Mouse (Mus musculus) left cerebral cortex, adult 2 months (tissue): ENCODE results near the gene Zmiz2. TPM values are rescaled to one million over a fixed set of nuclear protein-coding genes. Genes with fewer than 3 reads are reported as not detected.
"Not testable (repeated sequence)": the region's sequence is repeated elsewhere in the genome, so short reads cannot be mapped to it uniquely, and the experiment has no call there.

Source experiments
- DNase-seq, 2 experiments: peaks; one replicate each; pipeline ENCODE4 v3.0.0; 2021 to 2022; ENCODE audit warnings: low spot score in 2 of 2, mixed read lengths in 1 of 2; ENCODE audit errors: extremely low spot score in 1 of 2
- H3K27ac ChIP-seq: fragments of 200-600 bp; 2 replicates; pipeline ENCODE4 v1.8.1; 2022
- H3K4me3 ChIP-seq: fragments of 200-600 bp; 2 replicates; pipeline ENCODE4 v1.8.1; 2022
- CTCF ChIP-seq: fragments of 200-600 bp; IDR thresholded peaks from 2 replicates; pipeline ENCODE4 v1.8.1; 2022; ENCODE audit warnings: antibody characterized with exemption, mild to moderate bottlenecking, moderate library complexity
- intact Hi-C: fragments of 180-260 bp; cut with DNase I; formaldehyde crosslinking; loops from one replicate; pipeline ENCODE4 v1.15.1; 2025
- microRNA-seq, 2 experiments: library from miRNA; unstranded; fragments of <30 nt; microRNA quantifications; one replicate each; pipeline ENCODE4 v1.2.0; 2021
- total RNA-seq, 2 experiments: library from RNA; stranded (reverse); gene quantifications; 2 replicates each; pipeline ENCODE4 v1.2.3; 2021

Zmiz2 gene
- total RNA-seq, 2 experiments from 2014 or later: 226 to 228 TPM

DNA sequence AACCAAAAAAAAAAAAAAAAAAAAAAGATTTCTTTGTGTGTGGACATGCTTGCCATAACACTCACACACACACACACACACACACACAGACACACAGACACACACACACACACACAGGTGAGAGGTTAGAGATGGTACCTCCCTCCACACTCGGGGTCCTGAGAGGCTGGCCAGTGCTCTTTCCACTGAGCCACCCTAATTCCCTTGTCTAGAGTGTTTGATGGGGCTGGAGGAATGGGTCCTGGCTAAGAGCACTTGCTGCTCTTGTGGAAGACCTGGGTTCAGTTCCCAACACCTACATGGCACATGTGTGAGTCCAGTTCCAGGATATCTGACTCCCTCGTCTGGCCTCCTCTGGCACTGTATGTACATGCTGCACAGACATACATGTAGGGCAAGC, 48.8 kb downstream of the Zmiz2 start:
- no peak overlapping the region for H3K4me3 ChIP-seq
- TF ChIP-seq CTCF: no peak
- intact Hi-C loops: no loop called here
- H3K27ac ChIP-seq: no peak overlapping the region
- no peak for DNase-seq

DNA sequence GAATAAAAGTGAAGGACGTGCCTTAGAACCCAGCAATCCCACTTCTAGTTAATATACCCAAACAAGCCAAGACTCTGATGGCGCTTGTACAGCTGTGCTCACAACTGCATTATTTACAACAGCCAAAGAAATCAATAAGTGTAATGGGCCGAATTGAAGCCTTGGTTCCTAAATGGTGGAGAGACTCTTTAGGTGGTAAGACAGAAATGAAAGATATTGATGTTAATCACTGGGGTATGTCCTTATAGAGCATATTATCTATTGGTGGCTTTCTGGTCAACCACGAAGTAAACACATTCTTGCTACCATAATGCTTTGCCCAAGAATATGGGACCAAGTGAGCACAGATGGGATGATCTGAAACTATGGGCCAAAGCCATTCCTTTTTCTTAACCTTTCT, 51.3 kb downstream of the Zmiz2 start:
- TF ChIP-seq CTCF: no peak
- DNase-seq: no peak
- no peak overlapping the region for H3K4me3 ChIP-seq
- no peak overlapping the region for H3K27ac ChIP-seq
- intact Hi-C loops: no loop called here

DNA sequence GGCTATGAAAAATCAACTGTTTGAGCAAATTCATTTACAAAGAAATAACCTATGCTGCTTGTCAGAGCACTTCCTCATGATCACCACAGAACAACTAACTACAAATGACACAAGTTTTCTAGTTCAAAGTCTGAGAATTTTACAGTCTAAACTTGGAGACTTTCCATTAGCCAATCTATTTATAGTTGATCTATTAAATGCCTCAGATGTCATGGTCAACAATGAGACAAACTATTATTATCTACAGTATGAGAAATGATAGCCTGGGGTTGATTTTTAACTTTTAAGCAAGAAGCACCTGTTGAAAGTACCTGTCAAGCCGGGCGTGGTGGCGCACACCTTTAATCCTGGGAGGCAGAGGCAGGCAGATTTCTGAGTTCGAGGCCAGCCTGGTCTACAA, 53.7 kb downstream of the Zmiz2 start:
- no peak for TF ChIP-seq CTCF
- H3K27ac ChIP-seq: no peak overlapping the region
- H3K4me3 ChIP-seq: no peak overlapping the region
- DNase-seq: no peak
- intact Hi-C loops: no loop called here

DNA sequence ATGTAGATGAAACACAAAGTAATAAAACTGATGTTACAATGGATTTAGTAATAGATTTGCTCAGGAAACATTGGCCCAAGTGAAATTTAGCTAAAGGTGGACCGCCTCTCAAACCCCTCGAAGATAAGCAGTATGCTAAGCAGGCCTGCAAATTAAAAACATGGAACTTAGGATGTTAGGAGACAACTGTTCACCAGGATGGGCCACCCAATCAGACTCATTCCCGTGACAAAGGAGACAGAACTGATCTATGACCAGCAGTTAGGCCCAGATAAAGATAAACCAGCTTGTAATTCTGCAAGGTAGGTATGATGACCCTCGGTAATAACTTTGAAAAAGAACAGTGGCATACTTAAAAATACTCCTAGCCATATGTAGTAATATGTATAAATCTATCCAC, 54.2 kb downstream of the Zmiz2 start:
- Histone ChIP-seq H3K4me3 (peak overlapping the region; percentile 76), H3K27ac (no peak overlapping the region)
- no peak for TF ChIP-seq CTCF
- intact Hi-C loops: no loop called here
- DNase-seq: no peak

GRCm38 (mm10) chr11:6443727-6444076, 54.8 kb downstream of the Zmiz2 start:
- no peak for TF ChIP-seq CTCF
- peak overlapping the region; percentile 76 for H3K4me3 ChIP-seq
- DNase-seq: no peak
- peak overlapping the region; percentile 88 for H3K27ac ChIP-seq
- intact Hi-C loops: loop anchor here (1.0 kb wide), 1 partner anchor 33 kb away; no protein-coding TSS in a partner anchor

GRCm38 (mm10) chr11:6444077-6444853, 55.4 kb downstream of the Zmiz2 start, which contains the start of gene H2afv:
Gene H2afv (minus strand): TSS chr11:6444443.
- Histone ChIP-seq H3K4me3 (peak within 1 kb of the TSS; percentile 76), H3K27ac (peak within 1 kb of the TSS; percentile 88)
- intact Hi-C loops: loop anchor here (1.0 kb wide), 1 partner anchor 32 kb away; no protein-coding TSS in a partner anchor
- TF ChIP-seq CTCF: peak; percentile 26
- DNase-seq: peak; percentile 99

DNA sequence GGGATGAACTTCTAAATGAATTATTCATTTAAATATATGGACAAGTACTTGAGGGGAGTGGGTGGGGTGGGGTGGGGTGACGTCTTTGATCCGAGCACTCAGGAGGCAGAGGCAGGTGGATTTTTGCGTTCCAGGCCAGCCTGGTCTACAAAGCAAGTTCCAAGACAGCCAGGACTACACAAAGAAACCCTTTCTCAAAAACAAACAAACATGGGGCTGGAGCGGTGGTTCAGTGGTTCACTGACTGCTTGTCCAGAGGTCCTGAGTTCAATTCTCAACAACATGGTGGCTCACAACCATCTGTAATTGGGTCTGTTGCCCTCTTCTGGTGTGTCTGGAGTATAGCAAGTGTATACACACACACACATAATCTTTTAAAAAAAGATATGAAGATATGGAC, 56.6 kb downstream of the Zmiz2 start:
- intact Hi-C loops: no loop called here
- no peak overlapping the region for H3K4me3 ChIP-seq
- no peak for DNase-seq
- no peak overlapping the region for H3K27ac ChIP-seq
- TF ChIP-seq CTCF: no peak; the same call in 1 of the 2 replicates

DNA sequence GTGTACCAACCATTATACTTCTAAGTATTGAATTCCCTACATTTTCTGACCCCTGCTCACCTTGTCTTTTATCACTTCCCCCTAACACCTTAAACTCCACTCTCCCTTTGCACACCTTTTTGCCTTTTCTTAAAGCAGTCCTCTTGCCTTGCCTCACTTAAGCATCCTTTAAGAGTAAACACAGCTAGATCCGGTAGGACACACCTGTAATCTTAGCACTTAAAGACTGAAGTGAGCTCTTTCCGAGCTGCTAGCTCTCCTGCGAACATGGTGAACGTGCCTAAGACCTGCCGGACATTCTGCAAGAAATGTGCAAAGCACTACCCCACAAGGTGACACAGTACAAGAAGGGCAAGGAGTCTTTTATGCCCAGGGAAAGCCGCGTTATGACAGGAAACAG, 57.1 kb downstream of the Zmiz2 start:
- intact Hi-C loops: no loop called here
- DNase-seq: no peak
- Histone ChIP-seq H3K27ac (no peak overlapping the region), H3K4me3 (no peak overlapping the region)
- TF ChIP-seq CTCF: no peak

- Histone ChIP-seq H3K4me3 (no peak overlapping the region), H3K27ac (no peak overlapping the region)
- TF ChIP-seq CTCF: no peak
- intact Hi-C loops: no loop called here
- DNase-seq: no peak
Measured at GRCm38 (mm10) chr11:6447493-6447892, 58.6 kb downstream of the Zmiz2 start.

DNA sequence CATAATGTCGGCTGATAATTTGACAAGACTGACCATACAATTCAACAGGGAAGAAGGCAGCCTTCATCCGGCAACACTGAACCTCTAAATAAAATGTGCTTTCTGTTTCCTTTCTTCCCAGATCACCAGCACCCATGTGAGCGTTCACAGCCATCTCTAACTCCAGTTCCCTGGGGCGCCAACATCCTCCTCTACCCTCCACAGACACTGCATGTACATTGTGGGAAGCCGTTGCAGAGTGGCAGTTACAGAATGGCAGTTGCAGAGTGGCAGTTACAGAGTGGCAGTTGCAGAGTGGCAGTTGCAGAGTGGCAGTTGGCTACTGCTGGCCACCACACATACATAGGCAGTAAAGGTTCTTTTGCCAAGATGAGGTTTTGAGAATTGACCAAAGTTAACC, 59.3 kb downstream of the Zmiz2 start:
- intact Hi-C loops, H3K4me3 ChIP-seq, H3K27ac ChIP-seq, DNase-seq: not testable (repeated sequence)

Small RNA genes lying within 50 kb of the gene (microRNA-seq; reads per million reads assigned to microRNA genes)
- gene Mir7651: 0.24 to 0.48 reads per million in 2 experiments

Other genes with a start within 250 kb of the Zmiz2 start
- under 1 TPM in 1 of 2 experiments, not detected in 1; 0.56 TPM for gene A730071L15Rik, start 189.0 kb upstream of the Zmiz2 start, total RNA-seq
- 100 to 1,000 TPM; 120 to 125 TPM for gene Nudcd3, start 188.7 kb upstream of the Zmiz2 start, total RNA-seq
- gene Npc1l1, start 158.9 kb upstream of the Zmiz2 start, total RNA-seq: 1 to 10 TPM in 1 of 2 experiments, under 1 TPM in 1; 0.77 to 1.0 TPM
- 10 to 100 TPM; 48.1 to 50.2 TPM for gene Ddx56, start 121.3 kb upstream of the Zmiz2 start, total RNA-seq
- gene Tmed4, start 114.2 kb upstream of the Zmiz2 start, total RNA-seq: 100 to 1,000 TPM in 1 of 2 experiments, 10 to 100 TPM in 1; 96.2 to 102 TPM
- gene Ogdh, start 97.4 kb upstream of the Zmiz2 start, total RNA-seq: 100 to 1,000 TPM; 232 to 245 TPM
- gene Ppia, start 26.4 kb downstream of the Zmiz2 start, total RNA-seq: 1,000 to 10,000 TPM; 1,634 to 1,792 TPM
- 10 to 100 TPM; 39.6 to 41.4 TPM for gene H2afv, start 55.4 kb downstream of the Zmiz2 start, total RNA-seq
- gene Purb, start 86.8 kb downstream of the Zmiz2 start, total RNA-seq: 100 to 1,000 TPM; 279 to 284 TPM
- under 1 TPM; 0.40 to 0.48 TPM for gene Myo1g, start 131.9 kb downstream of the Zmiz2 start, total RNA-seq
- gene Ccm2, start 157.8 kb downstream of the Zmiz2 start, total RNA-seq: 10 to 100 TPM; 51.3 to 69.5 TPM
- gene Nacad, start 217.0 kb downstream of the Zmiz2 start, total RNA-seq: 10 to 100 TPM; 41.4 to 43.8 TPM
- 10 to 100 TPM; 45.9 to 50.8 TPM for gene Tbrg4, start 237.0 kb downstream of the Zmiz2 start, total RNA-seq
- gene Wap, start 249.6 kb downstream of the Zmiz2 start, total RNA-seq: not detected